Mouse (Mus musculus) heart, embryonic 13.5 days (tissue): ENCODE results near the gene Gapvd1. TPM values are rescaled to one million over a fixed set of nuclear protein-coding genes. Genes with fewer than 3 reads are reported as not detected.

Experiments used
- ATAC-seq: fragments of 200-750 bp; cut with Nextera tagmentation; 2 replicates; pipeline ENCODE4 v1.8.0; 2017; ENCODE audit warnings: moderate TSS enrichment; ENCODE audit not compliant: insufficient number of reproducible peaks, low FRiP score, low TSS enrichment; ENCODE audit errors: extremely low read depth
- H3K27ac ChIP-seq: fragments of 300-500 bp; sonication (generic); replicated peaks from 2 replicates; pipeline ENCODE4 v1.5.1; 2015; ENCODE audit warnings: moderate library complexity, mild to moderate bottlenecking, inconsistent platforms
- H3K27me3 ChIP-seq: fragments of 300-500 bp; sonication (generic); replicated peaks from 2 replicates; pipeline ENCODE4 v1.6.1; 2015; ENCODE audit warnings: mild to moderate bottlenecking, inconsistent platforms
- H3K36me3 ChIP-seq: fragments of 300-500 bp; sonication (generic); 2 replicates; pipeline ENCODE4 v1.6.1; 2015; ENCODE audit warnings: mild to moderate bottlenecking, inconsistent platforms
- H3K4me1 ChIP-seq: fragments of 300-500 bp; sonication (generic); 2 replicates; pipeline ENCODE4 v1.6.1; 2015; ENCODE audit warnings: inconsistent platforms
- H3K4me2 ChIP-seq: fragments of 300-500 bp; sonication (generic); 2 replicates; pipeline ENCODE4 v1.6.1; 2015; ENCODE audit warnings: inconsistent platforms, mild to moderate bottlenecking, moderate library complexity
- H3K4me3 ChIP-seq: fragments of 300-500 bp; sonication (generic); 2 replicates; pipeline ENCODE4 v1.5.1; 2015; ENCODE audit warnings: moderate library complexity, mild to moderate bottlenecking, inconsistent platforms
- H3K9ac ChIP-seq: fragments of 300-500 bp; sonication (generic); 2 replicates; pipeline ENCODE4 v1.6.1; 2015; ENCODE audit warnings: inconsistent platforms, mild to moderate bottlenecking, moderate library complexity
- H3K9me3 ChIP-seq: fragments of 300-500 bp; sonication (generic); 2 replicates; pipeline ENCODE4 v1.6.1; 2016; ENCODE audit warnings: inconsistent platforms
- WGBS: fragments of 180-500 bp; shearing (Covaris S2); methylation state at CpG from one replicate; pipeline ENCODE4 v1.1.7; 2015; ENCODE audit warnings: mixed read lengths; 5-methylcytosine and 5-hydroxymethylcytosine counted together
- polyA plus RNA-seq: library from polyadenylated mRNA; unstranded; fragments of >200 nt; fragmentation: Nextera tagmentation; extraction: Ambion mirVana; gene quantifications from 2 replicates; pipeline ENCODE4 v1.2.1, GENCODE M21; 2015

Gapvd1 gene
- polyA plus RNA-seq, 1 experiment from 2014 or later: 55.6 TPM

DNA sequence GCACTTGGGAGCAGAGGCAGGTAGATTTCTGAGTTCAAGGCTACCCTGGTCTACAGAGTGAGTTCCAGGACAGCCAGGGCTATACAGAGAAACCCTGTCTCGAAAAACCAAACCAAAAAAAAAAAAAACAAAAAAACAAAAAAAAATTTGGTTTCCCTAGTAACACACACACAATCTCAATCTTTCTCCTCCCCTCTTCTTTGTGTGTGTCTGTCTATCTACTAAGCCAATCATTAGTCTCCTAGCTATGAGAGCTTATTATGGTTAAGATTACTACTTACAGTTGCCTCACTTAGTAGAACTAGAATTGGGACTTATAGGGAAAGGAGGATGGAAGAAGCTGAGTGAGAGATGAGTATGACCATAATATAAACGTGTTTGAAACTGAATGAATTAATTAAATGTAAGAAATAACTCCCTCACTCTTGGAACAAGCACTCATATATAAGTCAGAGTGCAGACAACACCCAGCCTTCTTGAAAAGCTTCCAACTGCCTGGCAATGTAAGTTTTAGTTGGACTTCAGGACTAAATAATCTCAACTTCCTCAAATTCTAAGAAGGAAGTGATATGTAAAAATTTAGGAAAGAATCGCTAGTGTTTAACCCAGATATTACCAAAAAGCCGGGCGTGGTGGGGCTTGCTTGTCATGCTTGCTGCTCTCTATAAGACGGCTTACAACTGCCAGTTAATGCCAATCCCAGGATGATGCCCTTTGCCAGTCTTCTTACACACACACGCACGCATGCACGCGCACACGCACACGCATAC lies 13.5 kb downstream of the Gapvd1 start:
- 90% methylated on average over 12 of the region's 12 CpGs for WGBS
- ATAC-seq: no peak
- peaks cover 16% of the 10 kb centered on the region for H3K36me3 ChIP-seq
- no peaks in the 10 kb centered on the region for H3K9me3 ChIP-seq
- H3K9ac ChIP-seq: no peak overlapping the region
- peaks cover 21% of the 10 kb centered on the region for H3K4me1 ChIP-seq
- H3K27me3 ChIP-seq: no peaks in the 10 kb centered on the region
- no peak overlapping the region for H3K4me3 ChIP-seq
- no peak overlapping the region for H3K4me2 ChIP-seq
- no peak overlapping the region for H3K27ac ChIP-seq

DNA sequence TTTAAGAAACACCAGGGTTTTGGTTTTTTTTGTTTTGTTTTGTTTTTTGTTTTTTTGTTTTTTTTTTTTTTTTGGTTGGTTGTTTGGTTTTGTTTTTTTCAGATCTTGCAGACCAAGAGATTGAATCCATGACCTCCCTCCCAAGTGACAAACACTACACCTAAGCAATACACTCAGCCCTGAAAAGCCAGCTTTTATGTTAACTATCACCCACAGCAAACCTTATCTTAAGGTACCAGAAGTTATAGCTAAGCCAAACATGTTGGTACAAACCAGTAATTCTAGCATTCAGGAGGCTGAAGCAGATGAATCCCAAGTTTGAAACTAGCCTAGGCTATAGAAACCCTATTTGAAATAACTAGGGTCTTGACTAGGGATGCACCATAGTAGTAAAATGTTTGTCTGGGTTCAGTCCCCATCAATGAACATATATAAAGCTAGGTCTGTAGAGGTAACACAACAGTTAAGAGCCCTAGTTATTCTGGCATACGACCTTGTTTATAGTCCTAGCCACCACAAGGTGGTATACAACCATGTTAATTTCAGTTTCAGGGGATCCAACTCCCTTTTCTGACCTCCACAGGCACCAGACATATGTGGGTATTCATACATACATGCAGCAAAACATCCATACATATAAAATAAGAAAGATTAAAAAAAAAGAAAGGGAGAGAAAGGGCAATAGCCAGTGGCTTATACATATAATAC lies 15.2 kb downstream of the Gapvd1 start:
- Histone ChIP-seq H3K27me3 (no peaks in the 10 kb centered on the region), H3K4me2 (no peak overlapping the region), H3K4me1 (peaks cover 29% of the 10 kb centered on the region), H3K4me3 (no peak overlapping the region), H3K27ac (0 out of 2 replicates have a peak overlapping the region, but pooled peaks have one; percentile 6), H3K9me3 (no peaks in the 10 kb centered on the region), H3K9ac (no peak overlapping the region), H3K36me3 (peaks cover 11% of the 10 kb centered on the region)
- ATAC-seq: no peak
- WGBS: 63% methylated on average over 1 of the region's 1 CpGs

- H3K9ac ChIP-seq: no peak overlapping the region
- no peaks in the 10 kb centered on the region for H3K9me3 ChIP-seq
- no peak overlapping the region for H3K4me2 ChIP-seq
- H3K4me1 ChIP-seq: peaks cover 35% of the 10 kb centered on the region
- 81% methylated on average over 1 of the region's 1 CpGs for WGBS
- no peak overlapping the region for H3K27ac ChIP-seq
- H3K27me3 ChIP-seq: no peaks in the 10 kb centered on the region
- peaks cover 7% of the 10 kb centered on the region; the same call in 1 of the 2 replicates for H3K36me3 ChIP-seq
- no peak for ATAC-seq
- H3K4me3 ChIP-seq: no peak overlapping the region
Observed at GRCm38 (mm10) chr2:34737911-34738310, 17.1 kb downstream of the Gapvd1 start.

DNA sequence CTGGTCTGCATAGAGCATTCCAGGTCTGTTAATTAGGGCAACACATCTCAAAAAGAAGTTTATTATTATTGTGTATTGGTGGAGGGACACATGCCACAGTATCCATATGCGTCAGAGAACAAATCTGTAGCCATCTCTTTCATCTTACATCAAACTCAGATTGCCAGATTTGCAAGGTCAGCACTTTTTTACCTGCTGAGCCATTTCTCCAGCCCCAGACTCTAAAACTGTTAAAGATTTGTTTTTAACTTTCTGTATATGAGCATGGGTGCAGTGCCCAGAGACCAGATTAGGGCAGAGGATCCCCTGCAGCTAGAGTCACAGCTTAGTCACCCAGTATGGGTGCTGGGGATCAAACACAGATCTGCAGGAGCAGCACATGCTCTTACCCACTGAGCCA lies 18.4 kb downstream of the Gapvd1 start:
- Histone ChIP-seq H3K4me1 (peaks cover 22% of the 10 kb centered on the region), H3K27me3 (no peaks in the 10 kb centered on the region), H3K27ac (no peak overlapping the region), H3K36me3 (peaks cover 7% of the 10 kb centered on the region; the same call in 1 of the 2 replicates), H3K9me3 (no peaks in the 10 kb centered on the region), H3K4me3 (no peak overlapping the region), H3K4me2 (no peak overlapping the region), H3K9ac (no peak overlapping the region)
- no peak for ATAC-seq
- 91% methylated on average over 1 of the region's 1 CpGs for WGBS

DNA sequence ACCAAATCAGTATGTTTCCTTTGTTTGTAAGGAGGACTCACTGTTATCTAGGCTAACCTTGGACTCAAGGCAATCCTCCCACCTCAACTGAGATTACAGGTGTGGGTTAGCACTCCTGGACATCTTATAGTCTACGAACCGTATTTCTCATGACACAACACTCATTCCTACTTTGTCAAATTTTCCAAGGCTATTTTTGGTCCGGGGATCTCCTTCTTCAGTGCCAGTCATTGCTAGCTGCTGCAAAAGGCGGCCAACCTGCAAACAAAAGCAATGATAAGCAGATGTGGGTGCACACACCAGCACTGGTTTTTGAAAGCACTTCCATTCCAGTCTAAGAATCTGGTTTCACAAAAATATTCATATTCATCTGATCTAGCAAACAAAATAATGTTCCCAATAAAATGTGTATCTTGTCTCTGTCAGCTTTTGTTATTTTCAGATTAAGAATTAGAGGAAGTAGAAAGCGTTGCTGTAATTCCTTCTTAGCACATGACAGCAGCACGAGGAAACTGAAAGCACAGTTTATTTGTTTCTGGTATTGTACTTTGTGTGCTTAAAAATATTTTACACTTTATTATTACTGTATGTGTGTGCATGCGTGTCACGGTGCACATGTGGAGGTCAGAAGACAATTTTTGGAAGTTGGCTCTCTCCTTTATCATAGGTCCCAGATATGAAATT lies 27.8 kb downstream of the Gapvd1 start:
- no peak overlapping the region for H3K4me2 ChIP-seq
- H3K9ac ChIP-seq: no peak overlapping the region; the same call in none of the 2 replicates
- ATAC-seq: no peak
- no peaks in the 10 kb centered on the region for H3K9me3 ChIP-seq
- H3K4me1 ChIP-seq: peaks cover 7% of the 10 kb centered on the region; the same call in 1 of the 2 replicates
- peak overlapping the region; percentile 73 for H3K27ac ChIP-seq
- H3K36me3 ChIP-seq: peaks cover 67% of the 10 kb centered on the region
- 71% methylated on average over 8 of the region's 8 CpGs for WGBS
- no peak overlapping the region for H3K4me3 ChIP-seq
- no peaks in the 10 kb centered on the region for H3K27me3 ChIP-seq

DNA sequence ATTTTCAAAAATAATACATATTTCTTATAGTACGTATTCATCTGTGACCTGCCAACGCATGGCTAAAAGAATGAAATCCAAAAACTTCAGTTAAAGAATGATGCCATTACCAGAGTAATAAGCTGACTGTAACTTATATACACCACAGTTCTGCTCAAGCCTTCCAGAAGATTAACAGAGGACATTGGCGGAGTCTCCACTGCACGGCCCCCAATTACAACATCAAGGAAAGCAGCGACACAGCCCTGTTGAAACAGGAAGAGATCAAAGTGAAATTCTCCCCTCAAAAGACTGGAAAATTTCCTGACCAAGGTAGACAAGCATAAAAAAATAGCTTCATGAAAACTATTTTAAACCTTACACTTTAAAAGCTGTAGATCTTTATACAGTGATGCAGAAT lies 29.8 kb downstream of the Gapvd1 start:
- H3K27me3 ChIP-seq: no peaks in the 10 kb centered on the region
- H3K9me3 ChIP-seq: no peaks in the 10 kb centered on the region
- H3K9ac ChIP-seq: no peak overlapping the region
- H3K4me1 ChIP-seq: peaks cover 7% of the 10 kb centered on the region; the same call in 1 of the 2 replicates
- no peak overlapping the region for H3K27ac ChIP-seq
- no peak overlapping the region for H3K4me3 ChIP-seq
- no peak overlapping the region for H3K4me2 ChIP-seq
- H3K36me3 ChIP-seq: peaks cover 84% of the 10 kb centered on the region
- WGBS: 96% methylated on average over 5 of the region's 5 CpGs
- ATAC-seq: no peak

DNA sequence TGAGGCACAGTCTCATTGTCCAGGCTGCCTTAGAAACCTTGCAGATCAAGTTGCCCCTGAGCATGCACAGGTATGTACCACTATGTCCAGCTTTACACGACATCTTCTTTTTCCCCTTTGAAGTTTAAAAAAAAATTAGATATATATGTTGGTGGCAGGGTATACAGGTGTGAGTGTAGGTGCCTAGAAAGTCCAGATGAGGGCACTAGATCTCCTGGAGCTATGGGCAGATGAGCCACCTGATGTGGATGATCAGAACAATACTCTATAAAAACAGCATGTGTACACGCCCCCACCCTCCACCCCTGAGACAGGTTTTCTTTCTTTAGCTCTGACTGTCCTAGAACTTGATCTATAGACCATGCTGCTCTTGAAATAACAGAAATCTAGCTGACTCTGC lies 36.8 kb downstream of the Gapvd1 start:
- peaks cover 86% of the 10 kb centered on the region for H3K36me3 ChIP-seq
- no peaks in the 10 kb centered on the region for H3K4me1 ChIP-seq
- no peak overlapping the region for H3K9ac ChIP-seq
- H3K27ac ChIP-seq: no peak overlapping the region
- no peak for ATAC-seq
- WGBS: 82% methylated on average over 2 of the region's 2 CpGs
- no peak overlapping the region for H3K4me3 ChIP-seq
- no peak overlapping the region for H3K4me2 ChIP-seq
- H3K27me3 ChIP-seq: no peaks in the 10 kb centered on the region
- H3K9me3 ChIP-seq: no peaks in the 10 kb centered on the region

DNA sequence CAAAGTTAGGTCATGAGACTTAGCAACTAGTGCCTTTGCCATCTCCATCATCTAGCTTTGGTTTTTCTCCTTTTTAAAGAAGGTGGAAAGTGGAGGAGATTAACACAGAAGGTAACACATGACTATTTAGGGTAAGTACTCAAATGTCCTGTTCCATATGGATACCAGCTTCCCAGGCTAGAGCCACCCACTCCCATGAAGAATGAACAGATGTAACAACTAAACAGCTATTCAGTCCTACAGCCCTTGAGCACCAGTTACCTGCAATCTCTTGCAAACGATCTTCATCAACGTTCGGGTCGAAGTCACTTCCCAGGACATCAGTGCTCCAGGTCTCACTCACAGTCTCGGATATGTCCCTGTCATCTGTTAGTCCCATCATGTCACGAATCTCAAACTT lies 43.1 kb downstream of the Gapvd1 start:
- ATAC-seq: no peak
- Histone ChIP-seq H3K4me1 (no peaks in the 10 kb centered on the region), H3K27ac (no peak overlapping the region), H3K4me3 (no peak overlapping the region), H3K27me3 (no peaks in the 10 kb centered on the region), H3K9ac (no peak overlapping the region), H3K9me3 (no peaks in the 10 kb centered on the region), H3K36me3 (peaks cover 94% of the 10 kb centered on the region), H3K4me2 (no peak overlapping the region)
- 84% methylated on average over 6 of the region's 6 CpGs for WGBS

GRCm38 (mm10) chr2:34708675-34709074 lies 46.4 kb downstream of the Gapvd1 start:
- Histone ChIP-seq H3K27ac (no peak overlapping the region), H3K4me1 (no peaks in the 10 kb centered on the region), H3K36me3 (peaks cover 97% of the 10 kb centered on the region), H3K4me2 (no peak overlapping the region), H3K9ac (no peak overlapping the region), H3K4me3 (no peak overlapping the region), H3K27me3 (no peaks in the 10 kb centered on the region), H3K9me3 (no peaks in the 10 kb centered on the region)
- no peak for ATAC-seq
- 85% methylated on average over 1 of the region's 1 CpGs for WGBS

DNA sequence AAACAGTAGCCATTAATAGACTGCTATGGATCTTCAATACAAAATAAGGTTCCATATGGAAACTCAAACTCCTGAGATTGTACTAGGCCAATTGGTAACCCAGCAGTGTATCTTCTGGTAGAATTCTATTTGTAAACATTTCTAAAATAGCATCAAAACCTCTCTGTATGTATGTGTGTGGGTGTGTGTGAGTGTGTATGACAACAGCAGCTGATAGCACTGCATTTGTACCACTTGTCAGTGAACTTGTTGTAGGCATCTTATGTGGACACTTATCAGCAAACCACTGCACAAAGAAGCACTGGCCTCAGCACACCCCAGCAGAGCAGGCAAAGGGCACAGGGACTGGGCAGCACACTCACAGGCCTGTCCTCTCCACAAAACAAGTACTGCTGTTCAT lies 58.4 kb downstream of the Gapvd1 start:
- no peak overlapping the region for H3K27ac ChIP-seq
- H3K9me3 ChIP-seq: no peaks in the 10 kb centered on the region
- H3K4me2 ChIP-seq: no peak overlapping the region
- no peaks in the 10 kb centered on the region for H3K4me1 ChIP-seq
- peaks cover 86% of the 10 kb centered on the region for H3K36me3 ChIP-seq
- no peak overlapping the region for H3K4me3 ChIP-seq
- H3K9ac ChIP-seq: no peak overlapping the region
- H3K27me3 ChIP-seq: no peaks in the 10 kb centered on the region
- no peak for ATAC-seq

GRCm38 (mm10) chr2:34692861-34693260 lies 62.2 kb downstream of the Gapvd1 start:
- H3K9ac ChIP-seq: no peak overlapping the region
- peaks cover 87% of the 10 kb centered on the region for H3K36me3 ChIP-seq
- no peak overlapping the region for H3K4me2 ChIP-seq
- ATAC-seq: no peak
- no peak overlapping the region for H3K4me3 ChIP-seq
- WGBS: 91% methylated on average over 10 of the region's 10 CpGs
- H3K27ac ChIP-seq: no peak overlapping the region
- no peaks in the 10 kb centered on the region for H3K4me1 ChIP-seq
- no peaks in the 10 kb centered on the region for H3K9me3 ChIP-seq
- no peaks in the 10 kb centered on the region for H3K27me3 ChIP-seq
